Mouse (Mus musculus) ovary, postnatal 10 days (tissue): ENCODE results near the gene Pkn3.
"Not testable (repeated sequence)": the region's sequence is repeated elsewhere in the genome, so short reads cannot be mapped to it uniquely, and the experiment has no call there.

Experiments
- DNase-seq: peaks from one replicate; pipeline ENCODE4 v3.0.0; 2022; ENCODE audit warnings: low spot score

The Pkn3 gene

GRCm38 (mm10) chr2:30077502-30078348 lies at the start of gene Pkn3:
Gene Pkn3 (plus strand): TSS chr2:30077684.
- DNase-seq = peak; percentile 69

- DNase-seq = no peak
Observed at GRCm38 (mm10) chr2:30032244-30032846, 45.1 kb upstream of the Pkn3 start.

- no peak for DNase-seq
Observed at GRCm38 (mm10) chr2:30032957-30033356, 44.5 kb upstream of the Pkn3 start.

- DNase-seq = no peak
Observed at GRCm38 (mm10) chr2:30037762-30038161, 39.7 kb upstream of the Pkn3 start.

- no peak for DNase-seq
Observed at GRCm38 (mm10) chr2:30038370-30038769, 39.1 kb upstream of the Pkn3 start.

GRCm38 (mm10) chr2:30039687-30040086 lies 37.8 kb upstream of the Pkn3 start:
- no peak for DNase-seq

GRCm38 (mm10) chr2:30042445-30042844 lies 35.0 kb upstream of the Pkn3 start:
- peak; percentile 49 for DNase-seq

- no peak for DNase-seq
Observed at GRCm38 (mm10) chr2:30044550-30044949, 32.9 kb upstream of the Pkn3 start.

GRCm38 (mm10) chr2:30047127-30047526 lies 30.4 kb upstream of the Pkn3 start:
- no peak for DNase-seq

GRCm38 (mm10) chr2:30048101-30048501 lies 29.4 kb upstream of the Pkn3 start:
- DNase-seq = no peak

GRCm38 (mm10) chr2:30048699-30049388 lies 28.6 kb upstream of the Pkn3 start, which contains the start of gene Wdr34:
Gene Wdr34 (minus strand): TSS chr2:30048881.
- DNase-seq = peak; percentile 99

GRCm38 (mm10) chr2:30049831-30050230 lies 27.7 kb upstream of the Pkn3 start:
- DNase-seq = no peak

GRCm38 (mm10) chr2:30051992-30052761 lies 25.3 kb upstream of the Pkn3 start:
- no peak for DNase-seq

GRCm38 (mm10) chr2:30055310-30055709 lies 22.2 kb upstream of the Pkn3 start:
- DNase-seq = not testable (repeated sequence)

- DNase-seq = no peak
Observed at GRCm38 (mm10) chr2:30056736-30057135, 20.7 kb upstream of the Pkn3 start.

GRCm38 (mm10) chr2:30057223-30057904 lies 20.1 kb upstream of the Pkn3 start, which contains the start of gene Set:
Gene Set (plus strand): TSS chr2:30057378.
- no peak for DNase-seq

GRCm38 (mm10) chr2:30058418-30058817 lies 19.1 kb upstream of the Pkn3 start:
- DNase-seq = no peak

- peak; percentile 51 for DNase-seq
Observed at GRCm38 (mm10) chr2:30061215-30062166, 16.0 kb upstream of the Pkn3 start.

GRCm38 (mm10) chr2:30062249-30063093 lies 15.0 kb upstream of the Pkn3 start:
- DNase-seq = peak; percentile 52
